In genomic region chr14:48549703-48550102, GRCm38 (mm10) we compare ENCODE assay signal across 19 mouse cellular contexts.
"Had no signal": no experiment of that assay in that cellular context is flagged by ENCODE, and none has a peak within 500 bp of the region (broad histone marks: within the 10 kb centered on the region; RNA-seq: fewer than 3 reads in every experiment).

No protein-coding gene starts in this region.

- ATAC-seq: midbrain, embryonic 16.5 days had no signal

- H3K9ac ChIP-seq: limb, embryonic 13.5 days; lung, embryonic 15.5 days; neural tube, embryonic 13.5 days; stomach, embryonic 15.5 days had no signal

- H3K4me2 ChIP-seq: limb, embryonic 13.5 days; lung, embryonic 15.5 days; midbrain, embryonic 11.5 days; neural tube, embryonic 13.5 days; stomach, embryonic 15.5 days had no signal

- H3K27me3 ChIP-seq: limb, embryonic 13.5 days; lung, embryonic 15.5 days; neural tube, embryonic 13.5 days; stomach, embryonic 15.5 days had no signal

- DNase-seq: kidney, adult 18-20 months; kidney, adult 9 months; kidney, postnatal 14 days; kidney, postnatal 4 days; lung, adult 18-20 months; lung, postnatal 10 days; lung, postnatal 36 days; retina, postnatal 1 day; right cerebral cortex, postnatal 25 days; spleen, adult 18-20 months; thymus, postnatal 25 days had no signal

- H3K4me3 ChIP-seq: limb, embryonic 10.5 days; limb, embryonic 13.5 days; lung, embryonic 15.5 days; myocyte; neural tube, embryonic 13.5 days; stomach, embryonic 15.5 days had no signal

- H3K36me3 ChIP-seq: limb, embryonic 10.5 days; limb, embryonic 13.5 days; lung, embryonic 15.5 days; neural tube, embryonic 13.5 days; stomach, embryonic 15.5 days had no signal

- H3K9me3 ChIP-seq: limb, embryonic 10.5 days; limb, embryonic 13.5 days; lung, embryonic 15.5 days; neural tube, embryonic 13.5 days; stomach, embryonic 15.5 days had no signal

- H3K27ac ChIP-seq: limb, embryonic 10.5 days; limb, embryonic 13.5 days; lung, embryonic 15.5 days; neural tube, embryonic 13.5 days; stomach, embryonic 15.5 days had no signal

- H3K4me1 ChIP-seq: limb, embryonic 10.5 days; limb, embryonic 13.5 days; lung, embryonic 15.5 days; neural tube, embryonic 13.5 days; stomach, embryonic 15.5 days had no signal
